Mouse (Mus musculus): ENCODE measurements around the gene Ngfr.

The Ngfr gene

DNA sequence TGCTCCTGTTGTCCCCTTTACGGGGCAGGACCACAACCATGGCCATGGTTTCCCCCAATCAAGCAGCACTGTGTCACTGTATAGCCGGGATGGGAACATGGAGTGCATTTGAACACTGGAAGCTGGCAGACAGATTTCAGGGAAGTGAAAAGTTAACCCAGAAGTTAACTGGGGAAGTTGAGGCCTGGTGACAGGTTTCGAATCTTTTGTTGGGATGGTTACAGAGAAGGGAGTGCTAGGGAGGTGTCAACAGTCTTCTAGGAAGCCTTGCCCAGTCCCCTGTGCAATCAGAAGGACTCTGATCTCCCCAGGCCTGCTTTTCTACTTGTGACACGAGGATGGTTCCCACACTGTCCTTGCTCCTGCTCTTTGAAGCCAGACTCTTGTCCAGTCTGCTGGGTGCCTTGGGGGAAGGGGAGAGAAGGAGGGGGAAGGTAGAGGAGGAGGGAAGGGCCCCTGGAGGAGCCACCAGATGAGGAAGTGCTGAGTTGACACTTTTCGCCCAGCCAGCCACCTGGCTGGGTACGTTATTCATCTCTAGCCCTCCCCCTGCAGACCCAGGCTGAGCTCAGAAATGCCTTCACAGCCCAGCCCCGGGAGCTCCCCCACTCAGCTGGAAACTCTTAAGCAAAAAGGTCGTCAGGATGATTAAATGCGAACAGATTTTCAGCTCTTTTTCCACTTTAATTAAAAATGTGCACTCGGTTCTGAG lies 8.1 kb upstream of the Ngfr start:
- no peak for DNase-seq (ENCODE audit: low spot score)

- no peak for DNase-seq (ENCODE audit: low spot score)
Measured at GRCm38 (mm10) chr11:95594686-95595212, 7.2 kb upstream of the Ngfr start.

- no peak for DNase-seq (ENCODE audit: low spot score)
Measured at GRCm38 (mm10) chr11:95593501-95593900, 6.0 kb upstream of the Ngfr start.

DNA sequence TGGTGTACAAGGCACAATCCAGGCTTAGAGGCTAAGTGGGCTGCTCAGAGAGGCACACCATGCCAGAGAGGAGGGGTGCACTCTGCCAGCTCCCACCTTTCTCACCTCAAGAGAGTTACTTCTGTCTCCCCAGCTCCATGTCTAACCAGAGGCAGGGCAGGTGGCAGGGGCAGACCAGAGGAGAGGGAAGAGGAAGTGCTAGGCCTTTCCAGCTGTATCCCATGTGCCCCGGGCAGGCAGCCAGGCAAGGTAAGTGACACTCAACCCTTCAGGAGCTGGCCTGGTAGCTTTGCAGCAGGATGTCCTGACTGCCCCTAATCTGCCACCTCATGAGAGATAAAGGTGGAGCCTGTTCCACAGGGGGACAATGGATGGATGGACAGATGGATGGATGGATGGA lies 5.2 kb upstream of the Ngfr start:
- no peak for DNase-seq (ENCODE audit: low spot score)

GRCm38 (mm10) chr11:95589195-95589594 lies 1.7 kb upstream of the Ngfr start:
- no peak for DNase-seq (ENCODE audit: low spot score)

DNA sequence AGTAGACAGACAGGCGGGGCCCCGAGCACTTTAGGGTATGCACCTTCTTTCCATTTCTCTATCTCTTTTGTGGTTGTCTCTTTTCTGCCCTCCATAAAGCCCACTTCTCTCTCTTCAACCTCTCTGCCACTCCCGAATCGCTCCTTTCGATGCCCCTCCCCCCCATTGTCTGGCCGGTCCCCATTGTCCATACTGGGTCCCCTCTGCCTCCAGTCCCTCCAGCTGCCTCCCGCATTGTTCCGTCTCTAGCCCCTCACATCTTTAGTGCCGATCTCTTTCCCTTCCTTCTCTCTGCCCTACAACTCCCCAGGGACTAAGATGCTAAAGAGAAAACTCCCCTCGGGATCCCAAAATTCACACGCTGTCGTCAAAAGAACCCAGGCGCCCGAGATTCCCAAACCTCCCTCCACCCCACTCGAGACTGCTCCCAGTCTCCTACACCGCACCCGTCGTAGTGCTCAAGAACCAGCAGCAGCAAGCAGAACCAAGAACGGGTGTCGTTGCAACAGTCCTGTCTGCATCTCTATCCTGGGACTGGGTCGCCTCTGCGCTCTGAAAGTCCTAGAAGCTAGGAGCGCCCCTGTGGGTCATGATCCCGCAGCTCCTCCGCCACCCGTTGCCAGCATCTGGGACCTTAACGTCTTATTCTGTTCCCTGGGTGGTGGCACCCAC lies 648 bp downstream of the Ngfr start:
- no peak for DNase-seq (ENCODE audit: low spot score)

DNA sequence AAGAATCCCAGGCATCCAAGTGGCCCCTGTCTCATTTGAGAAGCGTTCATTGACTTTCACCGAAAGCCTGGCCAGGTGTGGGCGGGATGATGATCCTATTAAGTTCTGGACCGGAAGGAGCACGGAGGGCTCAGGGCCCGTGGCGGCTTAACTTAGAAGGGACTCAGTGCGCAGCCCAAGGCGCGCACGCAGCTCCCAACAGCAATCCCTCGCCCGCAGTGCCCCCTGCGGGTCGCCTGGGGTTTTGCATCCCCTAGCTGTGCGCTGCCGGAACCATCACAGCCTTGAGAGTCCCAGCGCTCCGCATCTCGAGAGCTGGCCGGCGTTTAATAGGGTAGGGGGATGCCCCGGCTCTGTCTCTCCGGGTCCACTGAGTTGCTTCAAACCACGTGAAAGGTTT lies 1.4 kb downstream of the Ngfr start:
- DNase-seq (ENCODE audit: low spot score) = peak; percentile 62

GRCm38 (mm10) chr11:95585684-95586083 lies 1.9 kb downstream of the Ngfr start:
- no peak for DNase-seq (ENCODE audit: low spot score)

DNA sequence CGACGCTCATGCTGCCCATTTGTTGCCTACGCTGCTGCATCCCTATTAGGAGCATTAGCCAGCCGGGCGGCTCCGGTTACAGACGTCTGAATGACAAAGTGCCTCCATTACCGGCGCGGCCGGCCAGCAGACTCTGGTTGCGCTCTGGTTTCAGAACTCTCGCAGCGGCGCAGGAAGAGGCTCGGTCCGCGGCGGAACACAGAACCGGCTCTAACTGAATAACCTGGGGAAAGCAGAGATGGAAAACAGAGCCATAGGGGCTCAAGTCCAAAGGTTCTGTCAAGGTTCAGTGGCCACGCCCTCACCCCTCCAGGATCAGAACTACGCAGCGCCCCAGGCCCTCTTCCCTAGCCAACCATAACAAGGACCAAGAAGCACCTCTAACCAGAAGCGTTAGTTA lies 2.3 kb downstream of the Ngfr start:
- no peak for DNase-seq (ENCODE audit: low spot score)

DNA sequence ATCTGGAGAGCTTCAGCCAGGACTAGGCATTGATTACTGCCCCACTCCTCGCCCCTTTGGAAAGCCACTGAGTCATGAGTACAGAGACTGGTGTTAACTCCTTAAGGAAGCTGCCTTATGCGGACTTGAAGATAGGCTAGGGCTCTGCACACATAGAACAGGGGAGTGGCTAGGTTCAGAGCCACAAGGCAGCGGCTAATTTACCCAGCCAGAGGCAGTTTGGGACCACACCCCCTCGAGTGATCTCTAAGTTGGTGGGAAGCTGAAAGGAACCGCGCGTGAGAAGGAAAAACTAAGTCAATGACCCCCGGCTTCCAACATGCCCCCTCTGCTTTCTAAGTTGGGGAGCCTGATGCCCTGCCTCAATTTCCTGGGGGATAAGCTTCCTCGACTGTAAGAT lies 2.9 kb downstream of the Ngfr start:
- DNase-seq (ENCODE audit: low spot score) = no peak

DNA sequence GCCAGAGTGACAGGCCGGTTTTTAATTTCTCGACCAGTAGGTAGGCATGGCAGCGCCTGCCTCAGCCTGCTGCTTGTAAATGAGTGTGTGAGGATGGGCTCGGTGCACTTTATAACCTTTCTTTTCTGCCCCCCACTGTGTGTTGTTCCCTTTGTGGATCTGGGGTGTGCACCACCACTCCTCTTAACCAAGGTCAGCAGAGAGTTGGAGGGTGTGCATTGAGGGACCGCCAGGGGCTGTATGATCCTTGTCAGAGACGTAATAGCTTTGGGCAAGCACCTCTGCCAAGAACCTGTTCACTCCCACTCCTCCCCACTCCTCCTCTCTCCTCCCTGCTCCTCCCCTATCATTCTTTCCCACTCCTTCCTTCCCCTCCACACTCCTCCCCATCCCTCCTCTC lies 4.1 kb downstream of the Ngfr start:
- no peak for DNase-seq (ENCODE audit: low spot score)

- DNase-seq (ENCODE audit: low spot score) = no peak
Measured at GRCm38 (mm10) chr11:95582193-95582592, 5.3 kb downstream of the Ngfr start.

DNA sequence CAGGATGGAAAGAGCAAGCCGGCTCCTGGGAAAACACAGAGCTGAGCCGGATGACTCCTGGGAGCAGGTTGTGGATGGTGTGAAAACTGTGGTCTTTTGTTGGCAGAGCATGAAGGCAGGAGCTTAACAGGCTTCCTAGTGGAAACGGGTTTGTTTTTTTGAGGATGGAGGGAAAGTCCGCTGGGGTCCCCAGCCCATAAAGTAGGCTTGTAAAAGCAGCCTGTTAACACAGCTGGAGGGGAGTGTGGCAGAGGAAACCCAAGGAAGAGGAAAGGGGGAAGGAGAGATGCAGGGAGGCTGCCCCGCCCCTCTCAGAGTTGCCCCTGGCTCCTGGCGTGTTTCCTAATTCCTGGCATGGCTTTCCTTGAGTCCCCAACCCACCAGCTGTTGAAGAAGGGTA lies 8.1 kb downstream of the Ngfr start:
- no peak for DNase-seq (ENCODE audit: low spot score)

DNA sequence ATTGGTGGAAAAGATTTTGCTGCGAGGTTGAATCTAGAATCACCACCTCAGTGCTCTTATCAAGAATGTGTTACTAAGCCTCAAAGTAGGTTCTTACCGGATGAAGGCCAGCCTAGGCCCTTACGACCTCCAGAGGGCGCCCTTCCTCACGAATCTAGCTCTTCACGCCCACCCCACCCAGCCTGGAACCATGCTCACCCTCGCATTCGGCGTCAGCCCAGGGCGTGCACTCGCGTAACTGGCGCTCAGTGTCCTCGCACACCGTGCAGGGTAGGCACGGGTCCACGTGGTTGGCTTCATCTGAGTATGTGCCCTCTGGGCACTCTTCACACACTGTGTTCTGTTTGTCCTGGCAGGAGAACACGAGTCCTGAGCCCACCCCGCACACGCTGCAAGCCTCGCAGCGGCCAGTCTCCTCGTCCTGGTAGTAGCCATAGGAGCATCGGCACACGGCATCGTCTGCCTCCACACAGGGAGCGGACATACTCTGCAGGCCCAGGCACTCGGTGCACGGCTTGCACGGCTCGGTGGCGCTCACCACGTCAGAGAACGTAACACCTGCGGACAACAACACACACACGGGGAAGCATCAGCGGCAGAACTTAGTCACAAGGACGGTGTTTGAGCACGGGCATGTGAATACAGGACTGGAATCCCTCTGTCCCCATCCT lies 9.6 kb downstream of the Ngfr start:
- DNase-seq (ENCODE audit: low spot score) = no peak

- DNase-seq (ENCODE audit: low spot score) = no peak
Measured at GRCm38 (mm10) chr11:95576299-95576698, 11.2 kb downstream of the Ngfr start.

- DNase-seq (ENCODE audit: low spot score) = no peak
Measured at GRCm38 (mm10) chr11:95575791-95576190, 11.7 kb downstream of the Ngfr start.

GRCm38 (mm10) chr11:95574786-95575334 lies 12.7 kb downstream of the Ngfr start:
- DNase-seq (ENCODE audit: low spot score) = no peak

GRCm38 (mm10) chr11:95572227-95572626 lies 15.3 kb downstream of the Ngfr start:
- DNase-seq (ENCODE audit: low spot score) = no peak

DNA sequence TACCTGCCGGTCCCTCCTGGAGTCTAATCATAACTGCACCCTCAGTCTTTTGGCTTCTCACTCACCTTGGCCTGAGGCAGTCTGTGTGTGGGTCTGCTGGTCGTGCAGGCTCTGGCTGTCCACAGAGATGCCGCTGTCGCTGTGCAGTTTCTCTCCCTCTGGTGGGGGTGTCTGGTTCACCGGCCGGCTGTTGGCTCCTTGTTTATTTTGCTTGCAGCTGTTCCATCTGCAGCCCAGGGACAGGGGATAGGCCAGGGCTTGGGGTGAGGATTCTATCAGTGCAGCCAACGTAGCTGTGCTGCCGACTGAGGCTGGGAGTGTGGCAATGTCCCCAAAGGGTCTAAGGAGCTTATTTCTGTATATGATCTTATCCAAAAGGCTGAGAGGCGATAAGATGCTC lies 15.8 kb downstream of the Ngfr start:
- DNase-seq (ENCODE audit: low spot score) = no peak

DNA sequence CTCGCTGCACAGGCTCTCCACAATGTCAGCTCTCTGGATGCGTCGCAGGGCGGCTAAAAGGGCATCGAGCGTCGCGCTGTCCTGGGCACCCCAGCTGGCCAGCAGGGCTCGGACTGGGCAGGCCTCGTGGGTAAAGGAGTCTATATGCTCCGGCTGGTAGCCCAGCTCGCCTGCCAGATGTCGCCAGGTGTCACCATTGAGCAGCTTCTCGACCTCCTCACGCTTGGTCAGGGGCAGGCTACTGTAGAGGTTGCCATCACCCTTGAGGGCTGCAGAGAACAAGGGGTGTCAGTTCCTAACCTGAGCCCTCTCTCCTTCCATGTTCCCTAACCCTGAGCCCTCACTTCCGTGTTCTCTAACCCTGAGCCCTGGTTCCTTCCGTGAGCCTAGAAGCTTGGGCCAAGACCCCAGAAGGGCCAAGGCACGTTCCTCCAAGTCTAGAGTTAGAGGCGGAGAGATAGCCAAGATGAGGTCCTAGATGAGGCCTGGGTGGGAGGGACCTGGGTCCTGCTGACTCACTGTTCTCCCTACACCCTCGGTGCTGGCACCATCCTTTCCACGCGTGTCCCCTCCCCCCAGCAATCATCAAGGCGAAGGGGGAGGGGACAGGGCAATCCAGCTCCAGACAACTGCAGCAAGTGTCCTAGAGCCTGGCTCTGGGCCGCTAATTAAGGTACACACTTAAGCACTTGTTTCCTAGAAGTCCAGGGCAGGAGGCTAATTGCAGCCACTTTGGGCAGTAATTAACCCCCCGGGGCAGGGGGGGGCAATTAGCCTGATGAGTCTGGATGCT lies 16.5 kb downstream of the Ngfr start:
- no peak for DNase-seq (ENCODE audit: low spot score)

- no peak for DNase-seq (ENCODE audit: low spot score)
Measured at GRCm38 (mm10) chr11:95569908-95570307, 17.6 kb downstream of the Ngfr start.

Data from left cerebral cortex, adult 11 months (tissue).